Mouse (Mus musculus) cerebellum, adult 2 months (tissue): ENCODE data around the gene Rbms1. TPM values are rescaled to one million over a fixed set of nuclear protein-coding genes. Genes with fewer than 3 reads are reported as not detected.
"Not testable (repeated sequence)": the region's sequence is repeated elsewhere in the genome, so short reads cannot be mapped to it uniquely, and the experiment has no call there.

Experiments used
- DNase-seq, 2 experiments: peaks; one replicate each; pipeline ENCODE4 v3.0.0; 2021
- H3K27ac ChIP-seq: fragments of 200-500 bp; 2 replicates; pipeline ENCODE4 v1.5.1; 2012; ENCODE audit warnings: low read length, control low read depth, inconsistent platforms; ENCODE audit not compliant: insufficient read depth
- H3K27me3 ChIP-seq: fragments of 200-500 bp; 2 replicates; pipeline ENCODE4 v1.6.1; 2012; ENCODE audit warnings: inconsistent platforms, mild to moderate bottlenecking, low read length, moderate library complexity; ENCODE audit not compliant: control insufficient read depth, insufficient read depth
- H3K4me1 ChIP-seq: fragments of 200-500 bp; 2 replicates; pipeline ENCODE4 v1.6.1; 2011; ENCODE audit warnings: low read length; ENCODE audit not compliant: control insufficient read depth, insufficient read depth
- H3K4me3 ChIP-seq: fragments of 200-500 bp; replicated peaks from 2 replicates; pipeline ENCODE3; 2011; ENCODE audit warnings: mild to moderate bottlenecking, low read depth, low read length, control low read depth; ENCODE audit not compliant: insufficient read depth
- CTCF ChIP-seq: fragments of 200-500 bp; IDR thresholded peaks from 2 replicates; pipeline ENCODE4 v1.5.1; 2011; ENCODE audit warnings: low read depth, mild to moderate bottlenecking, control low read depth, low read length, moderate library complexity, borderline replicate concordance; ENCODE audit not compliant: insufficient read depth
- POLR2A ChIP-seq: fragments of 200-500 bp; IDR thresholded peaks from 2 replicates; pipeline ENCODE4 v1.6.1; 2011; ENCODE audit warnings: low read length, control low read depth, borderline replicate concordance; ENCODE audit not compliant: insufficient read depth
- WGBS: fragments of 180-500 bp; shearing (Covaris S2); methylation state at CpG from one replicate; pipeline ENCODE4 v1.1.7; 2018; 5-methylcytosine and 5-hydroxymethylcytosine counted together
- polyA plus RNA-seq: library from polyadenylated mRNA; depleted of rRNA; stranded (reverse); fragments of >200 nt; gene quantifications from 2 replicates; pipeline ENCODE4 v1.2.3, GENCODE M21; 2012

Gene Rbms1
- polyA plus RNA-seq, 1 experiment = 23.5 TPM

GRCm38 (mm10) chr2:60836237-60836636 lies 126.8 kb downstream of the Rbms1 start:
- Histone ChIP-seq H3K27ac (no peak overlapping the region), H3K27me3 (no peaks in the 10 kb centered on the region), H3K4me1 (0 out of 2 replicates have a peak, but pooled peaks cover 5% of the 10 kb centered on the region), H3K4me3 (no peak overlapping the region)
- DNase-seq = no peak
- 92% methylated on average over 7 of the region's 7 CpGs for WGBS
- TF ChIP-seq POLR2A = no peak

GRCm38 (mm10) chr2:60834293-60834692 lies 128.7 kb downstream of the Rbms1 start:
- WGBS = 57% methylated on average over 7 of the region's 7 CpGs
- no peak overlapping the region for H3K27ac ChIP-seq
- no peak for DNase-seq
- TF ChIP-seq POLR2A = no peak
- TF ChIP-seq CTCF = no peak
- H3K4me3 ChIP-seq = no peak overlapping the region
- no peaks in the 10 kb centered on the region for H3K27me3 ChIP-seq
- 0 out of 2 replicates have a peak, but pooled peaks cover 5% of the 10 kb centered on the region for H3K4me1 ChIP-seq

- Histone ChIP-seq H3K27me3 (no peaks in the 10 kb centered on the region), H3K27ac (no peak overlapping the region), H3K4me1 (no peaks in the 10 kb centered on the region), H3K4me3 (no peak overlapping the region)
- TF ChIP-seq CTCF = no peak
- no peak for TF ChIP-seq POLR2A
- DNase-seq = no peak
- 87% methylated on average over 8 of the region's 8 CpGs for WGBS
These were observed 130.7 kb downstream of the Rbms1 start for GRCm38 (mm10) chr2:60832254-60832653.

GRCm38 (mm10) chr2:60830464-60830863 lies 132.5 kb downstream of the Rbms1 start:
- 46% methylated on average over 1 of the region's 1 CpGs for WGBS
- not testable (repeated sequence) for H3K27ac ChIP-seq, DNase-seq, H3K4me3 ChIP-seq, H3K27me3 ChIP-seq, H3K4me1 ChIP-seq

- 71% methylated on average over 10 of the region's 10 CpGs for WGBS
These were observed 134.0 kb downstream of the Rbms1 start for GRCm38 (mm10) chr2:60828908-60829462.

GRCm38 (mm10) chr2:60827152-60827428 lies 135.9 kb downstream of the Rbms1 start:
- no peak overlapping the region for H3K4me3 ChIP-seq
- no peaks in the 10 kb centered on the region for H3K27me3 ChIP-seq

More at GRCm38 (mm10) chr2:60828908-60829462, 134.0 kb downstream of the Rbms1 start:
- H3K27me3 ChIP-seq = no peaks in the 10 kb centered on the region
- H3K4me1 ChIP-seq = no peaks in the 10 kb centered on the region
- no peak overlapping the region for H3K27ac ChIP-seq
- DNase-seq = no peak
- H3K4me3 ChIP-seq = no peak overlapping the region
- TF ChIP-seq CTCF = no peak
- no peak for TF ChIP-seq POLR2A

GRCm38 (mm10) chr2:60826406-60827151 lies 136.4 kb downstream of the Rbms1 start:
- no peak for DNase-seq
- no peaks in the 10 kb centered on the region for H3K27me3 ChIP-seq
- H3K4me3 ChIP-seq = no peak overlapping the region
- TF ChIP-seq CTCF (no peak), POLR2A (no peak)
- no peaks in the 10 kb centered on the region for H3K4me1 ChIP-seq
- H3K27ac ChIP-seq = no peak overlapping the region
- WGBS = 61% methylated on average over 11 of the region's 11 CpGs

More at GRCm38 (mm10) chr2:60827152-60827428, 135.9 kb downstream of the Rbms1 start:
- H3K27ac ChIP-seq = no peak overlapping the region
- no peak for TF ChIP-seq CTCF
- TF ChIP-seq POLR2A = no peak
- WGBS = 87% methylated on average over 5 of the region's 5 CpGs
- no peaks in the 10 kb centered on the region for H3K4me1 ChIP-seq
- no peak for DNase-seq

GRCm38 (mm10) chr2:60825690-60826089 lies 137.3 kb downstream of the Rbms1 start:
- TF ChIP-seq CTCF (no peak), POLR2A (no peak)
- H3K27ac ChIP-seq = no peak overlapping the region
- 64% methylated on average over 4 of the region's 4 CpGs for WGBS
- H3K4me1 ChIP-seq = no peaks in the 10 kb centered on the region
- H3K27me3 ChIP-seq = no peaks in the 10 kb centered on the region
- DNase-seq = no peak
- H3K4me3 ChIP-seq = no peak overlapping the region
